14 mouse cellular contexts compared by ENCODE assay signal in the genomic region with DNA sequence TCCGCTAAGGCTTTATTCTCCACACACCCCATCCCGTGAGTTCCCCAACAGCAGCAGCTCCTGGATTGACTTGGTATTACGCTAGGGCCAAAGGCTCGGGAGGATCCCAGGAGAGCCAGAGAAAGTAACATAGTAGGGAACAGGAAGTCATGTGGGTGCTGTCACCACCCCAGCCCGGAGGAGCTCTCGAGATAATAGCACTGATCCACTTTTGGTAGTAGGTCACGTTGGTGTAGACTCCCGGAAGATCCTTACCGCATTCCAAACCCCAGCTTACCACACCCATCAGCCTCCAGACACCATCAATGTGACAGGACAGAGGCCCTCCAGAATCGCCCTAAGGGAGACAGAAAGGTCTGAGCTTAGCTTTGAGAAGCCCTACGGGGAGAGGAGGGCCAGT. TPM values are rescaled to one million over a fixed set of nuclear protein-coding genes. Genes with fewer than 3 reads are reported as not detected.
A peak's percentile ranks its signal among the peaks of the same experiment; 100 is the strongest.
DNase-seq lines count a peak whose midpoint lies in the region; ATAC-seq and TF ChIP-seq lines count a peak whose summit lies in the region.
"Had no signal": no experiment of that assay in that cellular context is flagged by ENCODE, and none has a peak within 500 bp of the region (broad histone marks: within the 10 kb centered on the region; RNA-seq: fewer than 3 reads in every experiment).

No protein-coding gene starts in this region.

- no peak overlapping the region for H3K4me3 ChIP-seq in heart, embryonic 12.5 days
- H3K4me3 ChIP-seq in liver, embryonic 14.5 days (ENCODE audit: insufficient read depth in 1 of 2, low read depth in 2 of 2, low read length in 2 of 2) = no peak overlapping the region
- H3K4me3 ChIP-seq in midbrain, embryonic 16.5 days (ENCODE audit: low read depth, low read length) = no peak overlapping the region

- H3K36me3 ChIP-seq in heart, embryonic 12.5 days = no peaks in the 10 kb centered on the region
- no peaks in the 10 kb centered on the region for H3K36me3 ChIP-seq in liver, embryonic 14.5 days (replicated peaks; ENCODE audit: control insufficient read depth, insufficient read depth, low read depth)
- H3K36me3 ChIP-seq in midbrain, embryonic 16.5 days (ENCODE audit: control insufficient read depth, insufficient read depth, low read length) = no peaks in the 10 kb centered on the region

- peak; percentile 19 for DNase-seq in gastrocnemius, adult 18-20 months (ENCODE audit: low spot score)
- DNase-seq in gastrocnemius, postnatal 10 days = no peak
- DNase-seq in ES-CJ7 (ENCODE audit: low read depth, low spot score) = peak; percentile 71
- DNase-seq in liver, embryonic 14.5 days (ENCODE audit: low read depth in 3 of 3, low spot score in 3 of 3) = no peak
- no peak for DNase-seq in layer of hippocampus, adult 9-10 months (ENCODE audit: low spot score)
- DNase-seq: cerebellum, postnatal 14 days had no signal

- peak; percentile 66; the same call in 1 of the 2 replicates for ATAC-seq in heart, embryonic 12.5 days (ENCODE audit: insufficient number of reproducible peaks, low FRiP score)
- no peak for ATAC-seq in liver, embryonic 14.5 days (ENCODE audit: insufficient read depth)
- ATAC-seq in erythroid progenitor cell, adult 5-6 weeks (replicated peaks; ENCODE audit: low FRiP score, poor library complexity, severe bottlenecking) = no peak
- ATAC-seq in midbrain, embryonic 16.5 days = no peak

- no peaks in the 10 kb centered on the region for H3K27me3 ChIP-seq in heart, embryonic 12.5 days (replicated peaks)
- no peaks in the 10 kb centered on the region for H3K27me3 ChIP-seq in liver, embryonic 14.5 days (ENCODE audit: control insufficient read depth, insufficient read depth, low read length)
- no peaks in the 10 kb centered on the region for H3K27me3 ChIP-seq in midbrain, embryonic 16.5 days (ENCODE audit: control insufficient read depth, insufficient read depth, low read depth, low read length)

- H3K9me3 ChIP-seq in heart, embryonic 12.5 days (replicated peaks) = no peaks in the 10 kb centered on the region
- no peaks in the 10 kb centered on the region for H3K9me3 ChIP-seq in liver, embryonic 14.5 days (ENCODE audit: control insufficient read depth, low read length)
- no peaks in the 10 kb centered on the region for H3K9me3 ChIP-seq in midbrain, embryonic 16.5 days (replicated peaks; ENCODE audit: control insufficient read depth, low read length, poor library complexity, severe bottlenecking)

- TF ChIP-seq EP300 in liver, embryonic 14.5 days (IDR thresholded peaks at IDR 0.05; ENCODE audit: low read depth) = no peak

- no peak for TF ChIP-seq CTCF in liver, embryonic 14.5 days (IDR thresholded peaks at IDR 0.05; ENCODE audit: low read depth)

- 24% methylated on average over 11 of the region's 11 CpGs for WGBS in heart, embryonic 12.5 days
- WGBS in liver, embryonic 14.5 days (ENCODE audit: insufficient replicate concordance) = 38% methylated on average over 11 of the region's 11 CpGs
- WGBS in midbrain, embryonic 16.5 days = 82% methylated on average over 11 of the region's 11 CpGs

- no peak overlapping the region for H3K9ac ChIP-seq in heart, embryonic 12.5 days
- H3K9ac ChIP-seq in liver, embryonic 14.5 days (replicated peaks) = 0 out of 2 replicates have a peak overlapping the region, but pooled peaks have one; percentile 16
- no peak overlapping the region for H3K9ac ChIP-seq in midbrain, embryonic 16.5 days (ENCODE audit: low read depth, low read length)

- no peak overlapping the region for H3K27ac ChIP-seq in heart, embryonic 12.5 days (ENCODE audit: poor library complexity, severe bottlenecking)
- no peak overlapping the region for H3K27ac ChIP-seq in liver, embryonic 14.5 days
- no peak overlapping the region for H3K27ac ChIP-seq in midbrain, embryonic 16.5 days (ENCODE audit: low read length)
- H3K27ac ChIP-seq: kidney, postnatal 0 days had no signal

- H3K4me1 ChIP-seq in heart, embryonic 12.5 days (replicated peaks) = peaks cover 23% of the 10 kb centered on the region
- H3K4me1 ChIP-seq in liver, embryonic 14.5 days (replicated peaks; ENCODE audit: control insufficient read depth in 2 of 2, insufficient read depth in 2 of 2, low read length in 1 of 2) = peaks cover 40 to 51% of the 10 kb centered on the region in 2 experiments
- no peaks in the 10 kb centered on the region for H3K4me1 ChIP-seq in midbrain, embryonic 16.5 days (ENCODE audit: control insufficient read depth, insufficient read depth, low read length)

- peak overlapping the region; percentile 55 for H3K4me2 ChIP-seq in heart, embryonic 12.5 days
- peak overlapping the region; percentile 27; the same call in 1 of the 2 replicates for H3K4me2 ChIP-seq in liver, embryonic 14.5 days (ENCODE audit: low read depth)
- no peak overlapping the region for H3K4me2 ChIP-seq in midbrain, embryonic 16.5 days (ENCODE audit: low read length)

RNA-seq across cellular contexts. Expression of a gene that starts 8.5 kb away (rescaled TPM):
- total RNA-seq in gastrocnemius, adult 18-20 months (2021) = not detected
- not detected for total RNA-seq in gastrocnemius, postnatal 10 days (2021)
- polyA plus RNA-seq in heart, embryonic 12.5 days (2016; fragmentation: Nextera tagmentation; extraction: Ambion mirVana) = not detected in 2 replicates
- polyA plus RNA-seq in liver, embryonic 14.5 days (2012; rRNA removed) = not detected in 2 replicates
- not detected in 2 replicates for polyA plus RNA-seq in liver, embryonic 14.5 days (2014; fragmentation: Nextera tagmentation; extraction: Ambion mirVana)
- not detected in 2 replicates for total RNA-seq in erythroid progenitor cell, adult 5-6 weeks (2015; ENCODE audit: low replicate concordance)
- not detected in 2 replicates for total RNA-seq in erythroid progenitor cell, adult 5-6 weeks (2017; ENCODE audit: low replicate concordance)
- not detected in 2 replicates for polyA plus RNA-seq in midbrain, embryonic 16.5 days (2015; fragmentation: Nextera tagmentation; extraction: Ambion mirVana)
- total RNA-seq: gastrocnemius, postnatal 4 days; left cerebral cortex, postnatal 14 days; megakaryocyte progenitor cell, adult 5-6 weeks had no signal
- polyA plus RNA-seq: brain, embryonic 14.5 days; kidney, postnatal 0 days had no signal

RNA-seq across cellular contexts. Expression of a gene that starts 22.8 kb away (rescaled TPM):
- 1 to 10 TPM; 8.0 to 9.2 TPM for total RNA-seq in gastrocnemius, adult 18-20 months (2021)
- 10 to 100 TPM; 26.7 to 35.6 TPM for total RNA-seq in gastrocnemius, postnatal 10 days (2021)
- polyA plus RNA-seq in heart, embryonic 12.5 days (2016; fragmentation: Nextera tagmentation; extraction: Ambion mirVana) = 16.6 and 16.9 TPM in 2 replicates
- 4.2 and 6.3 TPM in 2 replicates for polyA plus RNA-seq in liver, embryonic 14.5 days (2012; rRNA removed)
- 5.5 and 7.4 TPM in 2 replicates for polyA plus RNA-seq in liver, embryonic 14.5 days (2014; fragmentation: Nextera tagmentation; extraction: Ambion mirVana)
- total RNA-seq in erythroid progenitor cell, adult 5-6 weeks (2015; ENCODE audit: low replicate concordance) = 2.2 and 2.5 TPM in 2 replicates
- total RNA-seq in erythroid progenitor cell, adult 5-6 weeks (2017; ENCODE audit: low replicate concordance) = 3.5 and 7.3 TPM in 2 replicates
- 15.6 and 16.1 TPM in 2 replicates for polyA plus RNA-seq in midbrain, embryonic 16.5 days (2015; fragmentation: Nextera tagmentation; extraction: Ambion mirVana)

Comparison
In these comparisons a context has a peak if more than half of its experiments do, and no peak if none do; other contexts are left out.
1. DNase-seq: peak in gastrocnemius, adult 18-20 months (single experiment) and ES-CJ7 (single experiment); none in gastrocnemius, postnatal 10 days (single experiment), liver, embryonic 14.5 days (0 of 3) and layer of hippocampus, adult 9-10 months (single experiment).